Mouse (Mus musculus) forebrain, embryonic 11.5 days (tissue): ENCODE results near the gene H2-M10.5. TPM values are rescaled to one million over a fixed set of nuclear protein-coding genes. Genes with fewer than 3 reads are reported as not detected.
"Not testable (repeated sequence)": the region's sequence is repeated elsewhere in the genome, so short reads cannot be mapped to it uniquely, and the experiment has no call there.

ENCODE experiments used
- ATAC-seq: fragments of 200-750 bp; cut with Nextera tagmentation; replicated peaks from 2 replicates; pipeline ENCODE4 v1.8.0; 2017; ENCODE audit warnings: moderate TSS enrichment; ENCODE audit not compliant: low FRiP score
- DNase-seq: peaks from one replicate; pipeline ENCODE4 v3.0.0-alpha.2; 2017; ENCODE audit warnings: low spot score
- H3K27ac ChIP-seq: fragments of 300-500 bp; sonication (generic); 2 replicates; pipeline ENCODE4 v1.5.1; 2014; ENCODE audit warnings: low read depth, low read length
- H3K27me3 ChIP-seq: fragments of 300-500 bp; sonication (generic); 2 replicates; pipeline ENCODE4 v1.6.1; 2014; ENCODE audit warnings: mild to moderate bottlenecking, low read length, mixed read lengths; ENCODE audit not compliant: control insufficient read depth, insufficient read depth
- H3K36me3 ChIP-seq: fragments of 300-500 bp; sonication (generic); 2 replicates; pipeline ENCODE4 v1.6.1; 2014; ENCODE audit warnings: mild to moderate bottlenecking, low read length, moderate library complexity, mixed read lengths; ENCODE audit not compliant: control insufficient read depth, insufficient read depth
- H3K4me1 ChIP-seq: fragments of 300-500 bp; sonication (generic); replicated peaks from 2 replicates; pipeline ENCODE4 v1.6.1; 2014; ENCODE audit warnings: low read length, mixed read lengths; ENCODE audit not compliant: control insufficient read depth, insufficient read depth
- H3K4me2 ChIP-seq: fragments of 300-500 bp; sonication (generic); 2 replicates; pipeline ENCODE4 v1.6.1; 2014; ENCODE audit warnings: low read depth, mild to moderate bottlenecking, low read length, moderate library complexity, mixed read lengths; ENCODE audit not compliant: severe bottlenecking
- H3K4me3 ChIP-seq: fragments of 300-500 bp; sonication (generic); 2 replicates; pipeline ENCODE4 v1.5.1; 2014; ENCODE audit warnings: low read depth, low read length
- H3K9ac ChIP-seq: fragments of 300-500 bp; sonication (generic); 2 replicates; pipeline ENCODE4 v1.6.1; 2014; ENCODE audit warnings: low read length
- H3K9me3 ChIP-seq: fragments of 300-500 bp; sonication (generic); 2 replicates; pipeline ENCODE4 v1.6.1; 2016; ENCODE audit warnings: low read length, mixed read lengths; ENCODE audit not compliant: control insufficient read depth
- WGBS: fragments of 180-500 bp; shearing (Covaris S2); extraction: QIAGEN DNeasy Blood & Tissue Kit; methylation state at CpG from one replicate; pipeline ENCODE4 v1.1.7; 2014; 5-methylcytosine and 5-hydroxymethylcytosine counted together
- polyA plus RNA-seq: library from polyadenylated mRNA; unstranded; fragments of >200 nt; fragmentation: Nextera tagmentation; extraction: Ambion mirVana; gene quantifications from 2 replicates; pipeline ENCODE4 v1.2.1, GENCODE M21; 2014

Gene H2-M10.5
- polyA plus RNA-seq, result not detected in 2 replicates

DNA sequence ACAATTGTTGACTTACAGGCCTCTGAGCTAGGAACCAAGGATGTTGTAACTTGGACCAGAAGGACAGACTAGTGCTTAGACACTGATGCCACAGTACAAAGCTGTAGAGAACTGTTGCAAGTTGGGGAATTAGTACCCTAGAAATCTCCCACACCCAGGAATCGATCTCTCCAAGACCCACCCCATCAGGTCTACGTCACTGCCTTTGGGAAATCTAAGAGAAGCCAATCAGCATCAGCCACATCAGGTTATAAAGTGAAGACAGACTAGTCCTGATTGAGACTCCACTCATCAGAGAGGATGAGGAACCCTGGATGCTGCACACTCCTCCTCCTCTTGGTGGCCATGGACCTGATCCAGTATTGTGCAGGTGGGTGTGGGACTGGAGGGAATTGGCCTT lies at the start of gene H2-M10.5:
TSS of gene H2-M10.5 (plus strand) at position 301 of the 400 bp plus-strand sequence.
- ATAC-seq, result not testable (repeated sequence)
- WGBS, result 90% methylated on average over 2 of the region's 2 CpGs

DNA sequence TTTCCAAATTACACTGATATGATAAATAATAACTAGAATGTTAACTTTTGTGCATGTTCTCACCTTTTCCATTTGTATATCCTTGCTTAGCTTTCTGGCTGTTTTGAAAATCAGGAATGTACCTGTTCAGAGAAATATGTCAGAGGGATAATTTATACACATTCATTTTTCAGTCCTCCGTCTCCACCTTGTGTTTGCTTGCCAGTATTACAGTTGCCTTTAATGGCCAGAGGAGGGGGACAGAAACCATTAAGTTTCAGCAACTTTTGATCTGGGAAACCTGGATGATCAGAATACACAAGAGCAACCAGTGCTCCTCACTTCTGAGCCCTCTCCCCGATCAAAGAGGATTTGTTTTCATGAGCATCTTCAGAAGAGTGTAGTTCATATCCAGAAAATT lies 46.7 kb upstream of the H2-M10.5 start:
- 28% methylated on average over 2 of the region's 2 CpGs for WGBS

More for the DNA sequence above, at the start of gene H2-M10.5:
- H3K4me1 ChIP-seq, H3K27ac ChIP-seq, DNase-seq, H3K4me3 ChIP-seq, H3K9ac ChIP-seq, H3K4me2 ChIP-seq, H3K36me3 ChIP-seq, H3K27me3 ChIP-seq, H3K9me3 ChIP-seq: not testable (repeated sequence)

DNA sequence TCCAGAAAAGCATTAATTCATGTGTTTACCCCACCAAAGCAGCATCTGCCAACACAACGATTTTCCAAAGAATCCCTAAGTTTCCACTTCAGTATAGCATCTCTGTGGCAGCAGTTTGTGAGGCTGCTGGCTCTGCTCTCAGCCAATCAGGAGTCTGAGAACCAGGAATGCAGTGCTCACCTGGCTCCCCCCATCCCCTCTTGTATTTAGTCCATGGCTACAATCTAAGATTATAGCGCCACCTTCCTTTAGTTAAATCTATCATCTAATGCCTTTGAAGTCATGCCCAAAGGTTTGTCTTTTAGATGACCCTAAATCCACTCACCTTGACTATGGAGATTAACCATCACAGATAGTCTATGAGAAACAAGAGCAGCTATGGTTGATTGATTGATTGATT lies 8.9 kb upstream of the H2-M10.5 start:
- H3K4me3 ChIP-seq, result no peak overlapping the region
- no peaks in the 10 kb centered on the region for H3K4me1 ChIP-seq
- H3K27me3 ChIP-seq, result no peaks in the 10 kb centered on the region
- H3K9ac ChIP-seq, result no peak overlapping the region
- 52% methylated on average over 2 of the region's 2 CpGs for WGBS
- no peaks in the 10 kb centered on the region for H3K9me3 ChIP-seq
- no peak for DNase-seq
- H3K4me2 ChIP-seq, result no peak overlapping the region
- no peak overlapping the region for H3K27ac ChIP-seq
- H3K36me3 ChIP-seq, result no peaks in the 10 kb centered on the region
- ATAC-seq, result no peak

More for the DNA sequence above, 46.7 kb upstream of the H2-M10.5 start:
- Histone ChIP-seq H3K36me3 (no peaks in the 10 kb centered on the region), H3K9me3 (no peaks in the 10 kb centered on the region), H3K4me2 (no peak overlapping the region), H3K27ac (no peak overlapping the region), H3K4me1 (no peaks in the 10 kb centered on the region), H3K9ac (no peak overlapping the region), H3K27me3 (no peaks in the 10 kb centered on the region), H3K4me3 (no peak overlapping the region)
- no peak for DNase-seq
- ATAC-seq, result no peak

DNA sequence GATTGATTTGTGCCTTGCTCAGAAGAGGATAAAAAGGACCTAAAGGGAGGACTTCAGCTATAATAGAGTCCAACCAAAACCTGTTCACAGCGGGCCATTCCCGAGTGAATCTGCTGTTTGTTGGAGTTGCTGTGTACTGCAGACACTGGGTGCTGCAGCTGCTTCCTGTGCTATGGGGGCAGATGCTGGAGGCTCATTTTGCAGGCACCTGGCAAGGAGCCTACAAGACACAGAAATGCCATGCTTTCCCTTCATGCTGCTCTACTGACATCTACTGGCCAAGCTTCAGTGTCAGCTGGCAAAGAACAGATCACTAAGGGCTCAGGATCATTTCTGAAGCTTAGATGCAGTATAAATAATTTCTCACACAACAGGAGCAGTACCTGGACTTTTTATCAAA lies 8.5 kb upstream of the H2-M10.5 start:
- H3K9ac ChIP-seq, H3K27ac ChIP-seq, ATAC-seq, H3K4me2 ChIP-seq, H3K9me3 ChIP-seq, H3K36me3 ChIP-seq, H3K4me1 ChIP-seq, H3K4me3 ChIP-seq, H3K27me3 ChIP-seq, DNase-seq: not testable (repeated sequence)
- 18% methylated on average over 2 of the region's 2 CpGs for WGBS

DNA sequence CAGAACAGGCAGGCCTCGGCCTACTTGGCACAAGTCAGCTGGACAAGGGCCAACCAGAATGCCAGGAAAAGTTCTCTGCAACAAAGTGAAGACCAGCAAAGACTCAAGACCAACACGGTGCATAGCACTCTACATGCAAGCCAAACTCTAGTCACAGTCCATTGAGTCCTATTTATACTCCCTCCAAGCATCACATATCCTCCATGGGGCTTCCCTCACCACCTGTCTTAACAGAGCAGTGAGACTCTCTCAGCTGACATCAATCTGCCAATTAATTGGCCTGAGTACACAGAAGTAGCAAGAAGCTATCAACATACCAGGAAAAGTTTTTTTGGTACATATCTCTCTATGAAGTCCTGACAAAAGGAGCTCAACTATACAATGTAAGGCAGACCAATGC lies 7.3 kb upstream of the H2-M10.5 start:
- not testable (repeated sequence) for DNase-seq, H3K9ac ChIP-seq, H3K4me1 ChIP-seq, H3K9me3 ChIP-seq, H3K4me3 ChIP-seq, H3K4me2 ChIP-seq, H3K36me3 ChIP-seq, H3K27ac ChIP-seq, H3K27me3 ChIP-seq, ATAC-seq
- WGBS, result 66% methylated on average over 2 of the region's 2 CpGs

DNA sequence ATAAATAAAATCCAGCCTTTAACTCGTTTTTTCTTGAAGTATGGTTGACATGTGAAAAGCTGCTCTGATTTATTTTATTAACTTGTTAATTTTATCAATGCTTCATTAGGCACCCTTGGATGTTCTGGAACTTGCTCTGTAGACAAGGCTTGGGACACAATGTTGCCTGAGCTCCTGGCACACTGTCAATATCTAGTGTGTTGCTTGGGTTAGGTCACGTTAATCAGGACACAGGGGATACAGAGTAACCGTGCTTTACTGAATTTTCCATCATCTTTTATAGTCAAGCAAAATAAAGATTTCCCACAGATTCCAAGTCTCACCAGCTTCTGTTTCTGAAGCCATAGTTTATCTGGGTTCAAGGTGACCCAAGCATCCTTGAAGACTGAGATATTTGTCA lies 8.8 kb downstream of the H2-M10.5 start:
- Histone ChIP-seq H3K9me3 (no peaks in the 10 kb centered on the region), H3K27ac (no peak overlapping the region), H3K9ac (no peak overlapping the region), H3K36me3 (no peaks in the 10 kb centered on the region), H3K4me2 (no peak overlapping the region), H3K27me3 (no peaks in the 10 kb centered on the region), H3K4me1 (no peaks in the 10 kb centered on the region), H3K4me3 (no peak overlapping the region)
- WGBS, result 83% methylated on average over 3 of the region's 3 CpGs
- ATAC-seq, result no peak
- DNase-seq, result no peak

DNA sequence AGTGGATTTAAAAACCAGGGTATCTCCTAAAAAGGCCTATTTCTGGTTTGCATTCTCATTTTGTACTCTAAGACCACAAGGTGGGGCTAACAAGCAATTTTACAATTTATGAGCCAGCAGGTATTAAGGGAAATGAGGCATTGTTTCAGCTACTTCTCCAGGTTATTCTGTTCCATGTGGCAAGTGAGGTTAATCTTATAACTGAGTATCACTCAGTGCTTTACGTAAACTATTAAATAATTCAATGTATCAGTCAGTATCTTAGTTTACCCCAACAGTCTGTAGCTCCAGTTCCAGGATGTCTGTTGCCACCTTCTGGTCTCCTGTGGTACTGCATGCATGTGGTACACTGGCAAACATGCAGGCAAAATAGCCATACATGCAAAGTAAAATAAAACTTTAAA lies 13.8 kb downstream of the H2-M10.5 start:
- H3K27ac ChIP-seq, H3K36me3 ChIP-seq, H3K4me1 ChIP-seq, H3K4me2 ChIP-seq, H3K9me3 ChIP-seq, DNase-seq, H3K27me3 ChIP-seq, H3K9ac ChIP-seq, H3K4me3 ChIP-seq, ATAC-seq: not testable (repeated sequence)
- WGBS, result 35% methylated on average over 1 of the region's 1 CpGs

DNA sequence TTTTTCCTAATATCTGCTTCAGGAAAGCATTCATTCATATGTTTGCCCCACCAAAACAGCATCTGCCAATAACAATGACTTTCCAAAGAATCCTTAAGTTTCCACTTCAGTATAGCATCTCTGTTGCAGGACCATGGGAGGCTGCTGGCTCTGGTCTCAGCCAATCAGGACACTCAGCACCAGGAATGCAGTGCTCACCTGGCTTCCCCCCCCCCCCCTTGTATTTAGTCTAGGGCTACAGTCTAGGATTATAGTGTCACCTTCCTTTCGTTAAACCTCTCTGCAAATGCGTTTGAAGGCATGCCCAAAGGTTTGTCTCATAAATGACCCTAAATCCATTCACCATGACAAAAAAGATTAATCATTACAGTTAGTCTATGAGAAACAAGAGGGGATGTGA lies 15.6 kb downstream of the H2-M10.5 start:
- H3K36me3 ChIP-seq, result no peaks in the 10 kb centered on the region
- H3K4me1 ChIP-seq, result no peaks in the 10 kb centered on the region
- no peaks in the 10 kb centered on the region for H3K9me3 ChIP-seq
- no peak overlapping the region for H3K27ac ChIP-seq
- WGBS, result 93% methylated on average over 2 of the region's 2 CpGs
- H3K9ac ChIP-seq, result no peak overlapping the region
- ATAC-seq (no peak), DNase-seq (no peak)
- H3K4me2 ChIP-seq, result no peak overlapping the region
- H3K27me3 ChIP-seq, result no peaks in the 10 kb centered on the region
- H3K4me3 ChIP-seq, result no peak overlapping the region

DNA sequence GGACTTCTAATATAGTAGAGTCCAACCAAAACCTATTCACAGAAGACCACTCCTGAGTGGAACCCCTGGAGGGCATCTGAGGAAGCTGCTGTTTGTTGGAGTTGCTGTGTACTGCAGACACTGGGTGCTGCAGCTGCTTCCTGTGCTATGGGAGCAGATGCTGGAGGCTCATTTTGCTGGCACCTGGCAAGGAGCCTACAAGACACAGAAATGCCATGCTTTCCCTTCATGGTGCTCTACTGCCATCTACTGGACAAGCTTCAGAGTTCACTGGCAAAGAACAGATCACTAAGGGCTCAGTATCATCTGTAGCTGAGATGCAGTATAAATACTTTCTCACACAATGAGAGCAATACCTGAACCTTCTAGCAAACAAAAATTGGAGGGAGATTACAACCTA lies 16.1 kb downstream of the H2-M10.5 start:
- not testable (repeated sequence) for H3K4me1 ChIP-seq, H3K4me2 ChIP-seq, H3K27ac ChIP-seq, H3K9ac ChIP-seq, H3K36me3 ChIP-seq, H3K27me3 ChIP-seq, H3K4me3 ChIP-seq, H3K9me3 ChIP-seq
- ATAC-seq (peak; percentile 63), DNase-seq (peak; percentile 74)
